Mouse (Mus musculus): ENCODE measurements around the gene Plgrkt. TPM values are rescaled to one million over a fixed set of nuclear protein-coding genes. Genes with fewer than 3 reads are reported as not detected.
A peak's percentile ranks its signal among the peaks of the same experiment; 100 is the strongest.

Gene Plgrkt
- polyA plus RNA-seq, 1 experiment from 2014 or later = 90.5 TPM

- H3K9me3 ChIP-seq (ENCODE audit: control insufficient read depth, low read length) = no peaks in the 10 kb centered on the region
- no peak overlapping the region for H3K27ac ChIP-seq (ENCODE audit: low read depth, low read length)
- H3K4me1 ChIP-seq (ENCODE audit: control insufficient read depth, insufficient read depth, low read length) = no peaks in the 10 kb centered on the region
- no peaks in the 10 kb centered on the region for H3K36me3 ChIP-seq (ENCODE audit: control insufficient read depth, insufficient read depth, low read length)
- no peaks in the 10 kb centered on the region for H3K27me3 ChIP-seq (ENCODE audit: control insufficient read depth, insufficient read depth, low read length)
- no peak for ATAC-seq (ENCODE audit: low read depth)
- H3K9ac ChIP-seq (replicated peaks; ENCODE audit: low read depth, low read length) = no peak overlapping the region
- WGBS = 87% methylated on average over 4 of the region's 4 CpGs
- H3K4me2 ChIP-seq (ENCODE audit: low read depth, low read length) = no peak overlapping the region
- no peak overlapping the region for H3K4me3 ChIP-seq (ENCODE audit: low read depth, low read length)
These were observed 18.6 kb upstream of the Plgrkt start for GRCm38 (mm10) chr19:29385822-29386221.

GRCm38 (mm10) chr19:29384994-29385393, 17.8 kb upstream of the Plgrkt start:
- Histone ChIP-seq H3K27ac (ENCODE audit: low read depth, low read length) (no peak overlapping the region), H3K9ac (replicated peaks; ENCODE audit: low read depth, low read length) (no peak overlapping the region), H3K27me3 (ENCODE audit: control insufficient read depth, insufficient read depth, low read length) (no peaks in the 10 kb centered on the region), H3K4me1 (ENCODE audit: control insufficient read depth, insufficient read depth, low read length) (no peaks in the 10 kb centered on the region), H3K4me3 (ENCODE audit: low read depth, low read length) (no peak overlapping the region), H3K4me2 (ENCODE audit: low read depth, low read length) (no peak overlapping the region), H3K9me3 (ENCODE audit: control insufficient read depth, low read length) (no peaks in the 10 kb centered on the region), H3K36me3 (ENCODE audit: control insufficient read depth, insufficient read depth, low read length) (no peaks in the 10 kb centered on the region)
- ATAC-seq (ENCODE audit: low read depth) = no peak
- 92% methylated on average over 6 of the region's 6 CpGs for WGBS

GRCm38 (mm10) chr19:29384412-29384811, 17.2 kb upstream of the Plgrkt start:
- no peak overlapping the region for H3K27ac ChIP-seq (ENCODE audit: low read depth, low read length)
- H3K4me3 ChIP-seq (ENCODE audit: low read depth, low read length) = no peak overlapping the region
- H3K9me3 ChIP-seq (ENCODE audit: control insufficient read depth, low read length) = no peaks in the 10 kb centered on the region
- no peaks in the 10 kb centered on the region for H3K4me1 ChIP-seq (ENCODE audit: control insufficient read depth, insufficient read depth, low read length)
- no peaks in the 10 kb centered on the region for H3K27me3 ChIP-seq (ENCODE audit: control insufficient read depth, insufficient read depth, low read length)
- no peak for ATAC-seq (ENCODE audit: low read depth)
- 93% methylated on average over 9 of the region's 9 CpGs for WGBS
- no peak overlapping the region for H3K4me2 ChIP-seq (ENCODE audit: low read depth, low read length)
- H3K9ac ChIP-seq (replicated peaks; ENCODE audit: low read depth, low read length) = no peak overlapping the region
- no peaks in the 10 kb centered on the region for H3K36me3 ChIP-seq (ENCODE audit: control insufficient read depth, insufficient read depth, low read length)

GRCm38 (mm10) chr19:29383368-29383767, 16.2 kb upstream of the Plgrkt start:
- no peaks in the 10 kb centered on the region for H3K27me3 ChIP-seq (ENCODE audit: control insufficient read depth, insufficient read depth, low read length)
- H3K9me3 ChIP-seq (ENCODE audit: control insufficient read depth, low read length) = no peaks in the 10 kb centered on the region
- H3K4me1 ChIP-seq (ENCODE audit: control insufficient read depth, insufficient read depth, low read length) = no peaks in the 10 kb centered on the region
- no peaks in the 10 kb centered on the region for H3K36me3 ChIP-seq (ENCODE audit: control insufficient read depth, insufficient read depth, low read length)
- ATAC-seq (ENCODE audit: low read depth) = no peak
- WGBS = 96% methylated on average over 5 of the region's 5 CpGs
- H3K9ac ChIP-seq (replicated peaks; ENCODE audit: low read depth, low read length) = no peak overlapping the region
- H3K4me3 ChIP-seq (ENCODE audit: low read depth, low read length) = no peak overlapping the region
- no peak overlapping the region for H3K4me2 ChIP-seq (ENCODE audit: low read depth, low read length)
- no peak overlapping the region for H3K27ac ChIP-seq (ENCODE audit: low read depth, low read length)

GRCm38 (mm10) chr19:29379839-29380603, 12.8 kb upstream of the Plgrkt start:
- H3K4me2 ChIP-seq (ENCODE audit: low read depth, low read length) = no peak overlapping the region
- H3K9ac ChIP-seq (replicated peaks; ENCODE audit: low read depth, low read length) = no peak overlapping the region
- H3K27ac ChIP-seq (ENCODE audit: low read depth, low read length) = no peak overlapping the region
- no peaks in the 10 kb centered on the region for H3K9me3 ChIP-seq (ENCODE audit: control insufficient read depth, low read length)
- no peak for ATAC-seq (ENCODE audit: low read depth)
- no peaks in the 10 kb centered on the region for H3K36me3 ChIP-seq (ENCODE audit: control insufficient read depth, insufficient read depth, low read length)
- no peaks in the 10 kb centered on the region for H3K4me1 ChIP-seq (ENCODE audit: control insufficient read depth, insufficient read depth, low read length)
- 93% methylated on average over 14 of the region's 14 CpGs for WGBS
- H3K27me3 ChIP-seq (ENCODE audit: control insufficient read depth, insufficient read depth, low read length) = no peaks in the 10 kb centered on the region
- no peak overlapping the region for H3K4me3 ChIP-seq (ENCODE audit: low read depth, low read length)

GRCm38 (mm10) chr19:29376382-29376781, 9.2 kb upstream of the Plgrkt start:
- Histone ChIP-seq H3K9me3 (ENCODE audit: control insufficient read depth, low read length) (no peaks in the 10 kb centered on the region), H3K4me3 (ENCODE audit: low read depth, low read length) (no peak overlapping the region), H3K4me2 (ENCODE audit: low read depth, low read length) (no peak overlapping the region), H3K27ac (ENCODE audit: low read depth, low read length) (no peak overlapping the region), H3K36me3 (ENCODE audit: control insufficient read depth, insufficient read depth, low read length) (no peaks in the 10 kb centered on the region), H3K4me1 (ENCODE audit: control insufficient read depth, insufficient read depth, low read length) (peaks cover 4% of the 10 kb centered on the region; the same call in 1 of the 2 replicates), H3K9ac (replicated peaks; ENCODE audit: low read depth, low read length) (no peak overlapping the region), H3K27me3 (ENCODE audit: control insufficient read depth, insufficient read depth, low read length) (no peaks in the 10 kb centered on the region)
- no peak for ATAC-seq (ENCODE audit: low read depth)
- 79% methylated on average over 3 of the region's 3 CpGs for WGBS

- Histone ChIP-seq H3K36me3 (ENCODE audit: control insufficient read depth, insufficient read depth, low read length) (no peaks in the 10 kb centered on the region), H3K4me2 (ENCODE audit: low read depth, low read length) (no peak overlapping the region), H3K4me1 (ENCODE audit: control insufficient read depth, insufficient read depth, low read length) (peaks cover 4% of the 10 kb centered on the region; the same call in 1 of the 2 replicates), H3K9me3 (ENCODE audit: control insufficient read depth, low read length) (no peaks in the 10 kb centered on the region), H3K9ac (replicated peaks; ENCODE audit: low read depth, low read length) (no peak overlapping the region), H3K27me3 (ENCODE audit: control insufficient read depth, insufficient read depth, low read length) (no peaks in the 10 kb centered on the region), H3K27ac (ENCODE audit: low read depth, low read length) (no peak overlapping the region), H3K4me3 (ENCODE audit: low read depth, low read length) (no peak overlapping the region)
- ATAC-seq (ENCODE audit: low read depth) = no peak
- 91% methylated on average over 9 of the region's 9 CpGs for WGBS
These were observed 7.8 kb upstream of the Plgrkt start for GRCm38 (mm10) chr19:29374947-29375346.

- H3K27ac ChIP-seq (ENCODE audit: low read depth, low read length) = no peak overlapping the region
- ATAC-seq (ENCODE audit: low read depth) = no peak
- H3K4me3 ChIP-seq (ENCODE audit: low read depth, low read length) = peak overlapping the region; percentile 20; the same call in 1 of the 2 replicates
- no peaks in the 10 kb centered on the region for H3K27me3 ChIP-seq (ENCODE audit: control insufficient read depth, insufficient read depth, low read length)
- WGBS = 33% methylated on average over 11 of the region's 11 CpGs
- no peaks in the 10 kb centered on the region for H3K9me3 ChIP-seq (ENCODE audit: control insufficient read depth, low read length)
- H3K4me1 ChIP-seq (ENCODE audit: control insufficient read depth, insufficient read depth, low read length) = peaks cover 4% of the 10 kb centered on the region; the same call in 1 of the 2 replicates
- peak overlapping the region; percentile 40 for H3K4me2 ChIP-seq (ENCODE audit: low read depth, low read length)
- 0 out of 2 replicates have a peak overlapping the region, but pooled peaks have one; percentile 26 for H3K9ac ChIP-seq (replicated peaks; ENCODE audit: low read depth, low read length)
- H3K36me3 ChIP-seq (ENCODE audit: control insufficient read depth, insufficient read depth, low read length) = no peaks in the 10 kb centered on the region
These were observed 6.2 kb upstream of the Plgrkt start for GRCm38 (mm10) chr19:29373438-29373837.

- no peak overlapping the region for H3K27ac ChIP-seq (ENCODE audit: low read depth, low read length)
- whole genome bisulfite sequencing = 98% methylated on average over 3 of the region's 3 CpGs
- no peak overlapping the region for H3K4me3 ChIP-seq (ENCODE audit: low read depth, low read length)
- H3K9ac ChIP-seq (replicated peaks; ENCODE audit: low read depth, low read length) = no peak overlapping the region
- ATAC-seq (ENCODE audit: low read depth) = no peak
- H3K9me3 ChIP-seq (ENCODE audit: control insufficient read depth, low read length) = no peaks in the 10 kb centered on the region
- H3K4me2 ChIP-seq (ENCODE audit: low read depth, low read length) = no peak overlapping the region
- peaks cover 4% of the 10 kb centered on the region; the same call in 1 of the 2 replicates for H3K4me1 ChIP-seq (ENCODE audit: control insufficient read depth, insufficient read depth, low read length)
- no peaks in the 10 kb centered on the region for H3K36me3 ChIP-seq (ENCODE audit: control insufficient read depth, insufficient read depth, low read length)
- no peaks in the 10 kb centered on the region for H3K27me3 ChIP-seq (ENCODE audit: control insufficient read depth, insufficient read depth, low read length)
These were observed 5.4 kb upstream of the Plgrkt start for GRCm38 (mm10) chr19:29372621-29373020.

Data from neural tube, embryonic 14.5 days (tissue).